Mouse (Mus musculus) heart, postnatal 10 days (tissue): Measurements from ENCODE around the gene Cstad. TPM values are rescaled to one million over a fixed set of nuclear protein-coding genes. Genes with fewer than 3 reads are reported as not detected.

Experiments
- DNase-seq, 2 experiments: peaks; one replicate each; pipeline ENCODE4 v3.0.0; 2021
- intact Hi-C: fragments of 180-260 bp; cut with DNase I; formaldehyde crosslinking; loops from one replicate; pipeline ENCODE4 v1.15.1; 2025
- total RNA-seq, 2 experiments: library from RNA; stranded (reverse); gene quantifications; 2 replicates each; pipeline ENCODE4 v1.2.3; 2021

The Cstad gene
- total RNA-seq, 2 experiments from 2014 or later = 1.9 to 3.1 TPM

- intact Hi-C loops = no loop called here
- DNase-seq = no peak
Measured at GRCm38 (mm10) chr2:30592951-30593350, 1.9 kb upstream of the Cstad start.

- DNase-seq = peak in 1 of 2 experiments; percentile 6
Measured at GRCm38 (mm10) chr2:30593636-30594310, 1.1 kb upstream of the Cstad start.

DNA sequence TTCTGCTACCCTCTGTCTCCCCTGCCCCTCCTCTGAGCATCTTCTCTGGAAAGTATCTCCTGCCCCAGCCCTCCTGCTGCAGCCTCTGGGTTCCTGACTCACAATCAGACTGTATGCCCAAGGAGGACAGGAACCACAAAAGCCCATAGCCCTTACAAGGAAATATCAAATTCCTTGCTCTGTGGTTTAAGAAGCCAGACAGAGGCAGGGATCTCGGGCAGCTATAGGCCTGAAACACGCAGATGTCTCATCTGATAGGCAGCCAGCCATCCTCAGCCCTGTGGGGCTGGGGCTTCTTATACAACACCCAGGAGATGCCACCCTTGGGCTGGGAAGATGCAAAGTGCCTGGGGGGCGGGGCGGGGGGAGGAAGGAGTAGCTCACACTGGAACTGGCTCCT lies 956 bp downstream of the Cstad start:
- DNase-seq = no peak
- intact Hi-C loops = loop anchor here (2.0 kb wide), 2 partner anchors 49 to 123 kb away; no protein-coding TSS in a partner anchor

More at GRCm38 (mm10) chr2:30593636-30594310, 1.1 kb upstream of the Cstad start:
- intact Hi-C loops = loop anchor here (2.0 kb wide), 2 partner anchors 47 to 121 kb away; no protein-coding TSS in a partner anchor

DNA sequence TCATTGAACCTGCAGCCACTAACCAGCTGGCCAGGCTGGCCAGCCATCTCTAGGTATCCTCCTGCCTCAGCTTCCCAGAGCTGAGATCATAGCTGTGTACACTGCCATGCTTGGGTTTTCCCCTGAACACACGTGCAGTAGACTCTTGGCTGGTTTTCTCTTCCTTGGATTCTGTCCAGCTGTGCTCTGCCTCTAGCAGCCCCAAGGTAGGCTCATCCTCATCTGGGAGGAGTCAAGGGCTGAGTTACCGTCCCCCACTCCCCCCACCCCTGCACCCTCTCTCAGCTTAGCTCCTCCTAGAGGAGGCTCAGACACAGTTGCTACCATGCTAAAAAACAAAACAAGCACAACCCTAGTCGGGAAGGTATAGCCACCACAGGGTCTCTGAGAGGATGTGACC lies 4.8 kb downstream of the Cstad start:
- intact Hi-C loops = loop anchor here (2.0 to 5.0 kb wide), 3 partner anchors 59 to 162 kb away; no protein-coding TSS in a partner anchor
- DNase-seq = peak in 1 of 2 experiments; percentile 22

DNA sequence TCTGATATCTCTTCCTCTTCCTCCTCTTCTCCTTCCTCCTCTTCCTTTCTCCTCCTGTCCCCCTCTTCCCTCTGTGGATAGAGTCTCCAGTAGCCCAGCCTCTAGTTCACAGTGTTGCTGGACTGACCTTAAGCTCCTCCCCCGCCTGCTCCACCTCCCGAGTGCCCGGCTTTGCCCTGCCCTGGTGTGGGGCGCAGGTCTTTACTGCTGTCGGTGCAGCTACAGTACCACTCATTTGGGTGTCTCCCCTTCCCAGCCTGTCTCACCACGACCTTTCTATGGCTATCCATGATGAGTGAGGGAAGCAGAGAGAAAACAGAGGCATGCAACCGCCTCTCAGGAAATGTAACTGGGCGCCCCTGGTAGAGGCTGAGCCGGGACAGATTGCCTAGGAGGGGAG lies 5.5 kb downstream of the Cstad start:
- DNase-seq = peak; percentile 64 to 70
- intact Hi-C loops = loop anchor here (2.0 to 5.0 kb wide), 3 partner anchors 59 to 163 kb away; no protein-coding TSS in a partner anchor

- intact Hi-C loops = loop anchor here (2.0 to 5.0 kb wide), 3 partner anchors 58 to 164 kb away; no protein-coding TSS in a partner anchor
- DNase-seq = peak; percentile 87 to 89
Measured at GRCm38 (mm10) chr2:30600965-30601841, 6.4 kb downstream of the Cstad start.

- intact Hi-C loops = loop anchor here (5.0 kb wide), 2 partner anchors 115 to 165 kb away; no protein-coding TSS in a partner anchor
Measured at GRCm38 (mm10) chr2:30602451-30602850, 7.6 kb downstream of the Cstad start.

GRCm38 (mm10) chr2:30603731-30604130 lies 8.9 kb downstream of the Cstad start:
- DNase-seq = no peak
- intact Hi-C loops = loop anchor here (5.0 kb wide), 2 partner anchors 114 to 166 kb away; no protein-coding TSS in a partner anchor

More at GRCm38 (mm10) chr2:30602451-30602850, 7.6 kb downstream of the Cstad start:
- no peak for DNase-seq

- intact Hi-C loops = loop anchor here (5.0 kb wide), 2 partner anchors 112 to 168 kb away; no protein-coding TSS in a partner anchor
- DNase-seq = peak; percentile 68 to 79
Measured at GRCm38 (mm10) chr2:30604880-30605761, 10.3 kb downstream of the Cstad start.

DNA sequence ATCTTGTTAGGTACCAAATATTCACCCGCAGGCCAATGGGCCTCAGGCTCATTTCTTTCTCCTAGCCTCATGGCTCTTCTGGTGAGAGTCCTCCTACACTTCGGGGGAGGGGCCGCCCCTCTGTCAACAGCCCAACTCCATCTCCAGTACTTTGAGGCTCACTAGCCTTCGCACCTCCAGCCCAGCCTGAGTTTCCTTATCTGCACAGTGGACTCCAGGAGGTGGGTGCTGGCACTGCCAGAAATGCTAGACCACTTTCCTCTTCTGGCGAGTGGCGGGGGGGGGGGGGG lies 10.9 kb downstream of the Cstad start:
- DNase-seq = no peak
- intact Hi-C loops = no loop called here

- DNase-seq = no peak
- intact Hi-C loops = no loop called here
Measured at GRCm38 (mm10) chr2:30606621-30607052, 11.8 kb downstream of the Cstad start.

DNA sequence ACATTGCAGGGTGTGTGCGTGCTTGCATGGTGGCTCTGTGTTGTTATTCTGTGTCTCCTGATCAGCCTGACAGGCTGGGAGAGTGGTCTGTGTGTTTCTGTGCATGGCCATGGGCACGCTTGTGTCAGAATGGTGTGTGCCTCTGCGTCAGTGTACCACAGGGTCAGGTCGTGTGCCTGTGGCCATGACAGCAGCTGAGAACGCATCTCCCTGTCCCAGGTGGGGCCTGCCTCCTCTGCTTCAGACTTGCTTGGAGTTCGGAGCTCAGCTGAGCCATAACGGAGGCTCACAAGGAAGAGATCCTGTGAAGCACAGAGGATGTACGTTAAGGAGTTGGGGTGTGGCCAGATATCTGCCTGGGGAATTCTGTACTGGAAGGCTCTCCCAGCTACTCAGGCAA lies 13.1 kb downstream of the Cstad start:
- DNase-seq = no peak
- intact Hi-C loops = no loop called here

GRCm38 (mm10) chr2:30608690-30609201 lies 13.9 kb downstream of the Cstad start:
- no peak for DNase-seq
- intact Hi-C loops = no loop called here

GRCm38 (mm10) chr2:30613574-30613973 lies 18.7 kb downstream of the Cstad start:
- intact Hi-C loops = loop anchor here (1.0 to 5.0 kb wide), 2 partner anchors 141 to 181 kb away; partner anchors contain the start of gene Ier5l
- DNase-seq = peak; percentile 76 to 78

- intact Hi-C loops = loop anchor here (2.0 to 5.0 kb wide), 2 partner anchors 38 to 142 kb away; partner anchors contain the start of gene Ier5l
- no peak for DNase-seq
Measured at GRCm38 (mm10) chr2:30614151-30614923, 19.5 kb downstream of the Cstad start.

GRCm38 (mm10) chr2:30615869-30616268 lies 21.0 kb downstream of the Cstad start:
- no peak for DNase-seq
- intact Hi-C loops = loop anchor here (2.0 kb wide), 1 partner anchor 37 kb away; no protein-coding TSS in a partner anchor

GRCm38 (mm10) chr2:30616464-30616863 lies 21.6 kb downstream of the Cstad start:
- DNase-seq = no peak
- intact Hi-C loops = no loop called here

DNA sequence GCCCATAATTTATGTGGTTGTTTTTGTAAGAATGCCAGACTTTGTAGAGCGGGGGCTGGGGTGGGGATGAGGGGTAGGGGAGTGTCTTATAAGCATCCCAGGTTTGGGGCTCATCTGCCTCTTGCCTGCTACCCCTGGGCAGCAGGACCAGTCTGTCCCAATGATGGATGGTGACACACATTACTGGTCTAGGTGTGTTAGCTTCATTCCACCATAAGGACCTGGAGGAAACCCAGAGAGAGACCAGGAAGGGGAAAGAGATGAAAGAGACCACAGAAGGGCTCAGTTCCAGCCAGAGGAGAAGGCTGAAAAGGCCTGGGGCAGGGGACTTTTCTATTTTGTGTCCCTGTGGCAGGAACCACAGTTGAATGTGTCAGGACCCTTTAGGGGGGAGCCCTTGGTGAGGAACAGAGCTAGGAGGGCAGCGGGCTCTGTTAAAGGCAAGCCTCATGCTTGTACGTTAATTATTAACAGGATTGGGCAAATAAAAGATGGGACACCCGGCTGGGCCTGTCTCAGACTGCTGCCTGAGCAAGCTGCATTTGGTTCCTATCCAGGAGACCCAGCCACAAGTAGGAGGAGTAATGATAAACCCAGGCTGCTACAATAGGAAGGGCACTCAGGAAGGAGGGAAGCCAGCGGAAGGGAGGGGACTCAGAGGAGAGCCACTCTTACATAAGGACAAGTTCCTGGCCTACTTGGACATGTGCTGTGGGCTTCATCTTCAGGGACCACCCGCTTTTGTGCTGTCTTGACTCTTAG lies 23.8 kb downstream of the Cstad start:
- intact Hi-C loops = no loop called here
- peak; percentile 62 to 67 for DNase-seq
